Comparison of ENCODE assay signal across 14 mouse cellular contexts in the genomic region with DNA sequence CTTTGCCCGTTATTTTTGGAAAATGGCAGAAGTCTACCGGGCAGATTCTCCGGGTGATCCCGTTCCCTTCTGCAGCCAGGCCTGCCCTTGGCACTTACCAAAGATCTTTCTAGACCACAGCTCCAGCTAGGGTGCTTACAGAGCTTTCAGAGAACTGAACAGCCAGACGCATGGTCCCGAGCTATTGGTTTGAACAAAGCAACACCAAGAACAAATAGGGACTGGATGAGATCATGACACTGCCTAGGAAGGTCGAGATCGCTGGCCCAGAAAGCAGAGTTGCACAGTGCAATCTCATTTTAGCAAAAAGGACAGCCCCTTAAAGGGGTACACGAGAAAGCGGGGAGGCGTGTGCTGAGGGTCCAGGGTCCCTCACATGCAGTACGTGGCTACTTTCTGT. TPM values are rescaled to one million over a fixed set of nuclear protein-coding genes. Genes with fewer than 3 reads are reported as not detected.
DNase-seq lines count a peak whose midpoint lies in the region; ATAC-seq and TF ChIP-seq lines count a peak whose summit lies in the region.
"Had no signal": no experiment of that assay in that cellular context is flagged by ENCODE, and none has a peak within 500 bp of the region (broad histone marks: within the 10 kb centered on the region; RNA-seq: fewer than 3 reads in every experiment).

No protein-coding gene starts in this region.

- 0 out of 2 replicates have a peak, but pooled peaks cover 7% of the 10 kb centered on the region for H3K36me3 ChIP-seq in forebrain, embryonic 12.5 days (replicated peaks)
- H3K36me3 ChIP-seq in forebrain, embryonic 10.5 days (replicated peaks), result peaks cover 23% of the 10 kb centered on the region
- peaks cover 4% of the 10 kb centered on the region; the same call in 1 of the 2 replicates for H3K36me3 ChIP-seq in heart, embryonic 15.5 days
- peaks cover 2% of the 10 kb centered on the region; the same call in 1 of the 2 replicates for H3K36me3 ChIP-seq in lung, embryonic 16.5 days (ENCODE audit: control insufficient read depth, insufficient read depth, low read length)
- peaks cover 7% of the 10 kb centered on the region; the same call in 1 of the 2 replicates for H3K36me3 ChIP-seq in heart, postnatal 0 days (replicated peaks; ENCODE audit: control insufficient read depth, insufficient read depth, low read length)
- H3K36me3 ChIP-seq: intestine, embryonic 15.5 days had no signal

- 0 out of 2 replicates have a peak overlapping the region, but pooled peaks have one; percentile 19 for H3K27ac ChIP-seq in forebrain, embryonic 12.5 days
- no peak overlapping the region for H3K27ac ChIP-seq in forebrain, embryonic 10.5 days
- H3K27ac ChIP-seq in heart, embryonic 15.5 days, result peak overlapping the region; percentile 88
- peak overlapping the region; percentile 61 for H3K27ac ChIP-seq in lung, embryonic 16.5 days (ENCODE audit: low read length)
- H3K27ac ChIP-seq in heart, postnatal 0 days (ENCODE audit: low read depth), result peak overlapping the region; percentile 44
- H3K27ac ChIP-seq: intestine, embryonic 15.5 days had no signal

- WGBS in forebrain, embryonic 12.5 days, result 68% methylated on average over 12 of the region's 12 CpGs
- WGBS in forebrain, embryonic 10.5 days, result 83% methylated on average over 12 of the region's 12 CpGs
- 79% methylated on average over 12 of the region's 12 CpGs for WGBS in heart, embryonic 15.5 days
- WGBS in lung, embryonic 16.5 days, result 75% methylated on average over 12 of the region's 12 CpGs
- WGBS in heart, postnatal 0 days, result 68% methylated on average over 12 of the region's 12 CpGs

- TF ChIP-seq CTCF in heart, postnatal 0 days (IDR thresholded peaks at IDR 0.05; ENCODE audit: low read depth), result no peak

- peaks cover 54% of the 10 kb centered on the region for H3K4me1 ChIP-seq in forebrain, embryonic 12.5 days
- peaks cover 73% of the 10 kb centered on the region for H3K4me1 ChIP-seq in forebrain, embryonic 10.5 days
- peaks cover 83% of the 10 kb centered on the region for H3K4me1 ChIP-seq in heart, embryonic 15.5 days (replicated peaks)
- H3K4me1 ChIP-seq in lung, embryonic 16.5 days (replicated peaks; ENCODE audit: control insufficient read depth, insufficient read depth, low read length), result peaks cover 71% of the 10 kb centered on the region
- H3K4me1 ChIP-seq in heart, postnatal 0 days (ENCODE audit: control insufficient read depth, insufficient read depth), result peaks cover 71% of the 10 kb centered on the region

- no peak overlapping the region for H3K4me3 ChIP-seq in forebrain, embryonic 12.5 days (replicated peaks)
- H3K4me3 ChIP-seq in forebrain, embryonic 10.5 days, result no peak overlapping the region
- no peak overlapping the region for H3K4me3 ChIP-seq in heart, embryonic 15.5 days
- H3K4me3 ChIP-seq in lung, embryonic 16.5 days (ENCODE audit: low read length), result no peak overlapping the region
- H3K4me3 ChIP-seq in heart, postnatal 0 days (ENCODE audit: low read depth, low read length), result no peak overlapping the region
- H3K4me3 ChIP-seq: intestine, embryonic 15.5 days; limb, embryonic 13.5 days had no signal

- TF ChIP-seq EP300 in heart, postnatal 0 days (IDR thresholded peaks at IDR 0.05; ENCODE audit: low read depth), result no peak

- intact Hi-C loops in heart, postnatal 36 days (cut with DNase I), result no loop called here

- ATAC-seq in forebrain, embryonic 12.5 days (ENCODE audit: low FRiP score), result no peak
- no peak for ATAC-seq in heart, embryonic 15.5 days (replicated peaks; ENCODE audit: insufficient number of reproducible peaks, insufficient read depth, low FRiP score, low read depth)
- no peak for ATAC-seq in lung, embryonic 16.5 days (ENCODE audit: low read depth)
- ATAC-seq in heart, postnatal 0 days (ENCODE audit: insufficient read depth, low read depth), result no peak
- ATAC-seq: intestine, embryonic 15.5 days; midbrain, embryonic 16.5 days had no signal

- H3K4me2 ChIP-seq in forebrain, embryonic 12.5 days, result no peak overlapping the region
- no peak overlapping the region for H3K4me2 ChIP-seq in heart, embryonic 15.5 days
- no peak overlapping the region for H3K4me2 ChIP-seq in lung, embryonic 16.5 days (ENCODE audit: low read depth, low read length)
- 0 out of 2 replicates have a peak overlapping the region, but pooled peaks have one; percentile 4 for H3K4me2 ChIP-seq in heart, postnatal 0 days (ENCODE audit: low read depth, low read length)
- H3K4me2 ChIP-seq: intestine, embryonic 15.5 days; limb, embryonic 13.5 days; lung, embryonic 14.5 days had no signal

- no peak overlapping the region for H3K9ac ChIP-seq in forebrain, embryonic 12.5 days
- no peak overlapping the region for H3K9ac ChIP-seq in heart, embryonic 15.5 days
- no peak overlapping the region for H3K9ac ChIP-seq in lung, embryonic 16.5 days (ENCODE audit: low read length)
- no peak overlapping the region for H3K9ac ChIP-seq in heart, postnatal 0 days (replicated peaks; ENCODE audit: low read depth, low read length)
- H3K9ac ChIP-seq: intestine, embryonic 15.5 days; lung, embryonic 14.5 days had no signal

- DNase-seq in forebrain, embryonic 10.5 days (ENCODE audit: extremely low spot score, low spot score), result no peak
- DNase-seq in heart, postnatal 36 days, result no peak
- DNase-seq in lung, adult 18-20 months, result no peak
- no peak for DNase-seq in heart, postnatal 0 days (ENCODE audit: low spot score)
- no peak for DNase-seq in cerebellum, adult 9-10 months
- DNase-seq: lung, embryonic 14.5 days; right cerebral cortex, postnatal 25 days; thymus, postnatal 36 days had no signal

- peaks cover 19% of the 10 kb centered on the region for H3K27me3 ChIP-seq in forebrain, embryonic 12.5 days
- H3K27me3 ChIP-seq in forebrain, embryonic 10.5 days (ENCODE audit: poor library complexity, severe bottlenecking), result peaks cover 28% of the 10 kb centered on the region
- no peaks in the 10 kb centered on the region for H3K27me3 ChIP-seq in heart, embryonic 15.5 days
- H3K27me3 ChIP-seq in lung, embryonic 16.5 days (ENCODE audit: control insufficient read depth, insufficient read depth, low read depth, low read length), result no peaks in the 10 kb centered on the region
- no peaks in the 10 kb centered on the region for H3K27me3 ChIP-seq in heart, postnatal 0 days (ENCODE audit: control insufficient read depth, insufficient read depth, low read length)
- H3K27me3 ChIP-seq: intestine, embryonic 15.5 days; limb, embryonic 13.5 days had no signal

- 0 out of 2 replicates have a peak, but pooled peaks cover 8% of the 10 kb centered on the region for H3K9me3 ChIP-seq in forebrain, embryonic 12.5 days
- no peaks in the 10 kb centered on the region for H3K9me3 ChIP-seq in forebrain, embryonic 10.5 days
- no peaks in the 10 kb centered on the region for H3K9me3 ChIP-seq in heart, embryonic 15.5 days (replicated peaks)
- H3K9me3 ChIP-seq in lung, embryonic 16.5 days (ENCODE audit: control insufficient read depth, low read length), result no peaks in the 10 kb centered on the region
- no peaks in the 10 kb centered on the region for H3K9me3 ChIP-seq in heart, postnatal 0 days (replicated peaks; ENCODE audit: control insufficient read depth, low read length)
- H3K9me3 ChIP-seq: intestine, embryonic 15.5 days; limb, embryonic 13.5 days had no signal

RNA-seq across cellular contexts. Expression of a gene that starts 20.8 kb away (rescaled TPM):
- polyA plus RNA-seq in forebrain, embryonic 12.5 days (2016; fragmentation: Nextera tagmentation; extraction: Ambion mirVana), result 23.7 and 24.1 TPM in 2 replicates
- 21.6 and 25.3 TPM in 2 replicates for polyA plus RNA-seq in forebrain, embryonic 10.5 days (2016; fragmentation: Nextera tagmentation; extraction: Ambion mirVana)
- 20.4 and 34.5 TPM in 2 replicates for polyA plus RNA-seq in heart, embryonic 15.5 days (2015; fragmentation: Nextera tagmentation; extraction: Ambion mirVana)
- 10 to 100 TPM; 26.9 to 37.1 TPM for total RNA-seq in heart, postnatal 36 days (2021)
- polyA plus RNA-seq in lung, embryonic 16.5 days (2015; fragmentation: Nextera tagmentation; extraction: Ambion mirVana), result 44.2 and 48.5 TPM in 2 replicates
- 34.4 and 36.9 TPM in 2 replicates for total RNA-seq in heart, postnatal 0 days (2014; rRNA removed; ENCODE audit: low replicate concordance)
- 15.6 TPM in 2 replicates for polyA plus RNA-seq in heart, postnatal 0 days (2015; fragmentation: Nextera tagmentation; extraction: Ambion mirVana)

RNA-seq across cellular contexts. Expression of a gene that starts 45.2 kb away (rescaled TPM):
- polyA plus RNA-seq in forebrain, embryonic 12.5 days (2016; fragmentation: Nextera tagmentation; extraction: Ambion mirVana), result 36.6 and 38.1 TPM in 2 replicates
- 28.7 and 32.2 TPM in 2 replicates for polyA plus RNA-seq in forebrain, embryonic 10.5 days (2016; fragmentation: Nextera tagmentation; extraction: Ambion mirVana)
- 64.3 and 76.8 TPM in 2 replicates for polyA plus RNA-seq in heart, embryonic 15.5 days (2015; fragmentation: Nextera tagmentation; extraction: Ambion mirVana)
- total RNA-seq in heart, postnatal 36 days (2021), result 10 to 100 TPM; 73.3 to 84.1 TPM
- polyA plus RNA-seq in lung, embryonic 16.5 days (2015; fragmentation: Nextera tagmentation; extraction: Ambion mirVana), result 46.8 and 49.5 TPM in 2 replicates
- 56.5 and 76.1 TPM in 2 replicates for total RNA-seq in heart, postnatal 0 days (2014; rRNA removed; ENCODE audit: low replicate concordance)
- polyA plus RNA-seq in heart, postnatal 0 days (2015; fragmentation: Nextera tagmentation; extraction: Ambion mirVana), result 90.9 and 92.1 TPM in 2 replicates

RNA-seq across cellular contexts. Expression of a gene that starts 55.7 kb away (rescaled TPM):
- polyA plus RNA-seq in forebrain, embryonic 12.5 days (2016; fragmentation: Nextera tagmentation; extraction: Ambion mirVana), result 6.2 and 6.3 TPM in 2 replicates
- 5.4 and 6.3 TPM in 2 replicates for polyA plus RNA-seq in forebrain, embryonic 10.5 days (2016; fragmentation: Nextera tagmentation; extraction: Ambion mirVana)
- 20.0 and 24.0 TPM in 2 replicates for polyA plus RNA-seq in heart, embryonic 15.5 days (2015; fragmentation: Nextera tagmentation; extraction: Ambion mirVana)
- total RNA-seq in heart, postnatal 36 days (2021), result 10 to 100 TPM; 25.4 to 27.4 TPM
- polyA plus RNA-seq in lung, embryonic 16.5 days (2015; fragmentation: Nextera tagmentation; extraction: Ambion mirVana), result 20.8 and 22.7 TPM in 2 replicates
- 51.6 and 57.8 TPM in 2 replicates for total RNA-seq in heart, postnatal 0 days (2014; rRNA removed; ENCODE audit: low replicate concordance)
- polyA plus RNA-seq in heart, postnatal 0 days (2015; fragmentation: Nextera tagmentation; extraction: Ambion mirVana), result 15.5 and 17.6 TPM in 2 replicates
